Mouse (Mus musculus) frontal cortex, postnatal 25 days (tissue): ENCODE results near the gene Taf8.

Experiments
- DNase-seq, 2 experiments: peaks; one replicate each; pipeline ENCODE4 v3.0.0; 2022; ENCODE audit warnings: low spot score in 2 of 2

Gene Taf8

GRCm38 (mm10) chr17:47484993-47485392 is 17.1 kb downstream of the Taf8 start:
- no peak for DNase-seq

DNA sequence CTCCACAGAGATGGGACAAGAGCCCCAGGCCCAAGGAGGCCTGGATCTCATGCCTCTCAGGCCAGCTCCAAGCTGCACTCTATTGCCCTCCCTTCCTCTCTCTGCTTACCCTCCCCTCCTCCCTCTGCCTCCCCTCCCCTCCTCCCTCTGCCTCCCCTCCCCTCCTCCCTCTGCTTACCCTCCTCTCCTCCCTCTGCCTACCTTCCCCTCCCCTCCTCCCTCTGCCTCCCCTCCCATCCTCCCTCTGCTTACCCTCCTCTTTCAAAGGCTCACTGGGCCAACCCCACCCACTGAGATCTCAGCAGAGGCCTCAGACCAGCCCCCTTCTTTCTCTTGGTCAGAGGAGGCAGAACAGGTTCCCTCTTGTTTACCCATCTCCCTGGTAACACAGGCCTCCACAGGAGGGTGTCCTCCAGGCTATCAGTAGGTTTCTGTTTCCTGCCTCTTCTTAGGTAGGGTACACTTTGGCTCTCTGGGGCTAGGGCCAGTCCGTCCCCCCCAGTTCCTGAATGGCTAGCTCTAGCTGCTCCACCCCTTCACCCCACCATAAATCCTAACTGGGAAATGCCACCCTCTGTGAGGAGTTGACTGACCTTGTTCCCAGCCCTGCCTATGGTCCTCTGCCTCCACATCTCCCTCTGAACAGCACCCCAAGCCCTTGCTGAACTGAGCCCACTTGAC is 17.7 kb downstream of the Taf8 start:
- no peak for DNase-seq

GRCm38 (mm10) chr17:47482401-47482800 is 19.7 kb downstream of the Taf8 start:
- DNase-seq: peak in 1 of 2 experiments; percentile 33

GRCm38 (mm10) chr17:47479887-47480286 is 22.2 kb downstream of the Taf8 start:
- no peak for DNase-seq

- no peak for DNase-seq
These were observed 26.4 kb downstream of the Taf8 start for GRCm38 (mm10) chr17:47475714-47476113.

- no peak for DNase-seq
These were observed 26.9 kb downstream of the Taf8 start for GRCm38 (mm10) chr17:47475181-47475580.

DNA sequence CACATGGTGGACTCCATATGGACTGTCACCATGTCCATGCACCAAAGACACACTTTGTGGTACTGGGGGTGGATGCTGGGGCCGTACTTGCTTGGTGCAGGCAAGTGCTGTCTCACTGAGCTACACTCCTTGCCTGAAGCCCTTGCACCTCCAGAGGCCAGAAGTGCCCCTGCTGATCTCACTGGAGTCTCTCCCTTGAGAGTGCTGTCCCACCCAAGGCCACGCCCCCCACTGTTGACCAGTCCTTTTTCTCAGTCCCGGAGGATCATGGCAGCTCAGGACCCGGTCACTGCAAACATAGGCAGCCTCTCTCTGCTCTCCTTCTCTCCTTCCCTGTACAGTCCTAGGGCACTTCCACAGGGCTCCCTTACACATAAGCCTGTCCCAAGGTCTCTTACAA is 27.8 kb downstream of the Taf8 start:
- DNase-seq: no peak

- peak in 1 of 2 experiments; percentile 17 for DNase-seq
These were observed 28.6 kb downstream of the Taf8 start for GRCm38 (mm10) chr17:47473434-47473974.

- DNase-seq: no peak
These were observed 29.4 kb downstream of the Taf8 start for GRCm38 (mm10) chr17:47472435-47473350.

GRCm38 (mm10) chr17:47470686-47471085 is 31.4 kb downstream of the Taf8 start:
- no peak for DNase-seq

DNA sequence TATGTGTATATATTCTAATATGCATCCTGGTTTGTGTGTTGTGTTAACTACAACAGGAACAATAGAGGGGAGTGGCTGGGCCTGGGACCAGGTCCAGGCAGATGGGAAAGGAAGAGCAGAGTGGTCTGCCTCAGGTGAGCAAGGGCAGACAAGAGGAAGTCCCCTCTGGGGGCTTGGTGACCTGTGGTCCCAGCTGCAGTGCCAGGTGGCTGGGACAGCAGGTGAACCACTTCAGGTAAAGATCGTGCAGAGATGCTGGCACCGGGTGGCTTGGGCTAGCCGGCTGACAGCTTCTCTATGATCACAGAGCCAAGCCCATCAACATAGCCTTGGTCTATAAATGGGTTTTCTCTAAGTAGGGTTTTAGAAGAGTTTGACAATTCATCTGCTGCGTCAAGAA is 32.0 kb downstream of the Taf8 start:
- no peak for DNase-seq

GRCm38 (mm10) chr17:47469642-47470041 is 32.5 kb downstream of the Taf8 start:
- DNase-seq: no peak

GRCm38 (mm10) chr17:47468466-47468865 is 33.6 kb downstream of the Taf8 start:
- DNase-seq: no peak

DNA sequence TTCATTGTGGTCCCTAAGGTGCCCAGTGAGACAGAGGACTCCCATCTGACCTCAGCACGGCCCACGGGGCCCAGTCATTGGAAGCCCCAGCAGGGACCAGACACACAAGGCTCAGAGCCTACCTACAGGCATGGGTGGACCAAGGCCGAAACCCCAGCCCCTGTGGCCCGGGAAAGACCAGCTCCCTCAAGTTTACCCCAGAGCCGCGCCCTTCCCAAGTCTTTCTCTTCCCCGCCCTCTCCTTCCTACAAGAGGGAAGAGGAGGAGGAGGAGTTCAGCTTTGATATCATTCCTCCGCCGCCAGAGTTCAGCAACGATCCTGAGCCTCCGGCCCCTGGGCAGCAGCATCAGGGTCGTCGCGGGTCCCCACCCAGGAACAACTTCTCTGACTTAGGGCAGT is 34.0 kb downstream of the Taf8 start:
- no peak for DNase-seq

GRCm38 (mm10) chr17:47467659-47468058 is 34.4 kb downstream of the Taf8 start:
- DNase-seq: no peak

GRCm38 (mm10) chr17:47466284-47466683 is 35.8 kb downstream of the Taf8 start:
- no peak for DNase-seq

GRCm38 (mm10) chr17:47465016-47465415 is 37.1 kb downstream of the Taf8 start:
- DNase-seq: no peak

DNA sequence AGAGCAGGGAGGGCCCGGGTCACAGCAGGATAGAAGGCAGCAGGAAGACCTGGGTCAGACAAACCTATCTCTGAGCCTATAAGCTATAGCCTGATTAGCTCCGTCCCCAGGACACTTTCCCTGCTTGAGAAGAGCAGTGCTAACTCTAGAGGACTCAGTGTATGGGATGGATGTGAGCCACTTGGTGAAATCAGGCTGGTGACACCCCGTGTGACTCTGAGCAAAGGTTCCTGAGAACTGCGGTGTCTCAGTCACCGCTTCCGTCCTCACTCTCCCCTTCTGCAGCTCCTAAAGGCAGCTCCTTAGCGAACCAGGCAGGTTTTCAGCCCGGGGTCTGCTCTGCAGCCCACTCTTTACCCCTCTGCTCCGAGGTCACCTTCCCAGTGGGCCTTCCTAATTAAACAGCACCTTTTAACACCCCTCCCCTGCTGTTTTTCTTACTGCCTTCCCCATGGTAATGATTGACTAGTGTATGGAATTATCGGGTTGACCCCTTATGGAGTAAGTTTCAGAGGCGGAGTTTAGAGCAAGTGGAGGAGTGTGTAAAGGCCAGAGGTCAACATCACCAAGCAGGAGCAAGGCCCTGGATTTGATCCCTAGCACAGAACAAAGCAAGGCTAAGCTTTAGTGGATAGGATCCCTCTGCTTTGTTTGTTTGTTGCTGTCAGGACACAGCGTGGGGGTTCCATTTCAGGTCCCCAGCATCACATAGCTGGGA is 37.7 kb downstream of the Taf8 start:
- no peak for DNase-seq

GRCm38 (mm10) chr17:47462728-47463388 is 39.2 kb downstream of the Taf8 start:
- no peak for DNase-seq

GRCm38 (mm10) chr17:47462209-47462608 is 39.9 kb downstream of the Taf8 start:
- no peak for DNase-seq

GRCm38 (mm10) chr17:47461688-47462087 is 40.4 kb downstream of the Taf8 start:
- no peak for DNase-seq
